Mouse (Mus musculus): ENCODE results near the gene Cdyl.

- no peak for TF ChIP-seq POLR2A (IDR thresholded peaks at IDR 0.05; ENCODE audit: extremely low read depth, insufficient read depth, low read length)
- TF ChIP-seq CTCF (IDR thresholded peaks at IDR 0.05; ENCODE audit: extremely low read depth, insufficient read depth, low read length): no peak
Observed at GRCm38 (mm10) chr13:35857486-35857885, 197.9 kb downstream of the Cdyl start.

Measured in cortical plate, adult 2 months (tissue).